Mouse (Mus musculus): ENCODE measurements around the gene Slc26a3.

Gene Slc26a3

GRCm38 (mm10) chr12:31390571-31390970 is at the start of gene Slc26a3:
TSS of gene Slc26a3 (plus strand) at chr12:31390871.
- no peak for DNase-seq (ENCODE audit: low spot score in 2 of 2)

- DNase-seq (ENCODE audit: low spot score in 2 of 2) = no peak
These were observed 40.3 kb upstream of the Slc26a3 start for GRCm38 (mm10) chr12:31350191-31350943.

- peak; percentile 95 for DNase-seq (ENCODE audit: low spot score in 2 of 2)
These were observed 39.4 kb upstream of the Slc26a3 start, which contains the start of gene Dld for GRCm38 (mm10) chr12:31350944-31351928. TSS of gene Dld (minus strand) at chr12:31351453.

GRCm38 (mm10) chr12:31366428-31366827 is 24.2 kb upstream of the Slc26a3 start:
- no peak for DNase-seq (ENCODE audit: low spot score in 2 of 2)

GRCm38 (mm10) chr12:31367721-31368120 is 22.9 kb upstream of the Slc26a3 start:
- no peak for DNase-seq (ENCODE audit: low spot score in 2 of 2)

- no peak for DNase-seq (ENCODE audit: low spot score in 2 of 2)
These were observed 21.6 kb upstream of the Slc26a3 start for GRCm38 (mm10) chr12:31369118-31369517.

- DNase-seq (ENCODE audit: low spot score in 2 of 2) = no peak
These were observed 21.0 kb upstream of the Slc26a3 start for GRCm38 (mm10) chr12:31369656-31370055.

GRCm38 (mm10) chr12:31374603-31375282 is 15.9 kb upstream of the Slc26a3 start:
- peak; percentile 37 to 49 for DNase-seq (ENCODE audit: low spot score in 2 of 2)

GRCm38 (mm10) chr12:31375283-31375615 is 15.4 kb upstream of the Slc26a3 start:
- no peak for DNase-seq (ENCODE audit: low spot score in 2 of 2)

- no peak for DNase-seq (ENCODE audit: low spot score in 2 of 2)
These were observed 14.2 kb upstream of the Slc26a3 start for GRCm38 (mm10) chr12:31376326-31376950.

- no peak for DNase-seq (ENCODE audit: low spot score in 2 of 2)
These were observed 13.4 kb upstream of the Slc26a3 start for GRCm38 (mm10) chr12:31377241-31377640.

GRCm38 (mm10) chr12:31380878-31381277 is 9.8 kb upstream of the Slc26a3 start:
- no peak for DNase-seq (ENCODE audit: low spot score in 2 of 2)

GRCm38 (mm10) chr12:31382451-31382850 is 8.2 kb upstream of the Slc26a3 start:
- DNase-seq (ENCODE audit: low spot score in 2 of 2) = no peak

- DNase-seq (ENCODE audit: low spot score in 2 of 2) = no peak
These were observed 3.4 kb upstream of the Slc26a3 start for GRCm38 (mm10) chr12:31387303-31387702.

GRCm38 (mm10) chr12:31391696-31392095 is 1.0 kb downstream of the Slc26a3 start:
- no peak for DNase-seq (ENCODE audit: low spot score in 2 of 2)

- DNase-seq (ENCODE audit: low spot score in 2 of 2) = no peak
These were observed 5.2 kb downstream of the Slc26a3 start for GRCm38 (mm10) chr12:31395895-31396294.

- no peak for DNase-seq (ENCODE audit: low spot score in 2 of 2)
These were observed 7.0 kb downstream of the Slc26a3 start for GRCm38 (mm10) chr12:31397709-31398108.

GRCm38 (mm10) chr12:31400821-31401220 is 10.2 kb downstream of the Slc26a3 start:
- DNase-seq (ENCODE audit: low spot score in 2 of 2) = no peak

GRCm38 (mm10) chr12:31401930-31402329 is 11.3 kb downstream of the Slc26a3 start:
- no peak for DNase-seq (ENCODE audit: low spot score in 2 of 2)

- DNase-seq (ENCODE audit: low spot score in 2 of 2) = no peak
These were observed 14.0 kb downstream of the Slc26a3 start for GRCm38 (mm10) chr12:31404575-31405240.

- no peak for DNase-seq (ENCODE audit: low spot score in 2 of 2)
These were observed 25.3 kb downstream of the Slc26a3 start for GRCm38 (mm10) chr12:31415971-31416370.

Measured in urinary bladder, adult 18-20 months (tissue).